Mouse (Mus musculus) forelimb bud, embryonic 11.5 days (tissue): ENCODE results near the gene Esam.

Experiments
- DNase-seq: peaks from one replicate; pipeline ENCODE4 v3.0.0-alpha.2; 2012; ENCODE audit warnings: low read depth, low spot score

Gene Esam

DNA sequence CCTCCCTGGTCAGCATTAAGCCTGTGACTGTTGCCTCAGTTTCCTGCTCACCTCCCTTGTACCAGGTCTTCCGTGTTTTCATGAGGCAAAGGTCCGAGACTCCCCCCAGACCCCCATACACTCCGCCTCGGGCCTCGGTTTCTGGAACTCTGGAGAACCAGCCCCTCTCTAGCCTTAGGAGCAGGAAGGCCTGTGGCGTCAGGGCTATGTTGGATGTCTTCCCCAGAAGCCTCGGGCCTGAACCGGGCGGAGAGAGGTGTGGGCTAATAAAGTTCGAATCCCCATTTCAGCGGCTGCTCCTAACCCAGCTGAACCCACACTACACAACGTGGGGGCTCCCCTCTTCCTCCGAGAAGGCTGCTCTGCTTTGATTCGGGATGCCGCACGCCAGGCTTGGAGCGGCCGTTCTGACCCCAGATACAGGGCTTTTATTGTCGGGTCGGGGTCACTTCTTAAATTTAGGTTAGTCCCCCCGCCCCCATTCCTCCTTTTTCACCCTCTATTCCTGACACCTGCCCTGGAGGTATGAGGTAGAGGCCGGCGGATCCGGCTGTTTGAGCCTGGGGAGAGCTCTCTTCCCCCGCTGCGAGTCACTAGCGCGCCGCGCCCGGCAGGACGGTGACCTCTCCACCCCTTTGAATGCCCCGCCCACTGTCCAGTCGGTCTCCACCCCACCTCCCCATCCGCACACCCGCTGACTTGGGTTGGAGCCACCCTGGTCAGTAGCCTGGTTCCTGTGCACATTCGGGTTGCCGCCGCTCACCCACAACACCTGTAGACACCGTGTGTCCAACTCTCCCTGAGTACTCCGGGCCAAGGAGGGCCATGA is at the start of gene Esam:
Gene Esam, plus strand, starts transcription at position 683 of the 829 bp plus-strand sequence.
- no peak for DNase-seq

DNA sequence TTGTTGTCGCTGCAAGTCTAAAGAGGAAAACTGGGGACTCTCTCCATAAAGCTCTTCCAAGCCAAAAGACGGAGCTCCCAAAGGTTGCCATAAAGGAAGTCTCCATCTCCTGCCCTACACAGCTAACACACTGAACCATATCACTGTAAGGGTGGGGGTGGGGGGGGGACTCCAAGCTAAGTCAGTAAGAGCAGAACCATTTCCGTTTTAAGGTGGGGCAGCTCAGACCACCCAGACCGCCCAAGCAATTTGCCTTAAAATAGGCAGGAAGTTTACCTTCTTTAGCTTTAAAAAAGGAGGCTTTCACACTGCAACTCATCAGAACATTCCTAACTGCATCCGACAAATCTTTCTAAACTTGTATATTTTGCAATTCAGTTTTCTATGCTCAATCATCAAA is 42.7 kb upstream of the Esam start:
- no peak for DNase-seq

- no peak for DNase-seq
These were observed 39.8 kb upstream of the Esam start for GRCm38 (mm10) chr9:37488041-37488440.

DNA sequence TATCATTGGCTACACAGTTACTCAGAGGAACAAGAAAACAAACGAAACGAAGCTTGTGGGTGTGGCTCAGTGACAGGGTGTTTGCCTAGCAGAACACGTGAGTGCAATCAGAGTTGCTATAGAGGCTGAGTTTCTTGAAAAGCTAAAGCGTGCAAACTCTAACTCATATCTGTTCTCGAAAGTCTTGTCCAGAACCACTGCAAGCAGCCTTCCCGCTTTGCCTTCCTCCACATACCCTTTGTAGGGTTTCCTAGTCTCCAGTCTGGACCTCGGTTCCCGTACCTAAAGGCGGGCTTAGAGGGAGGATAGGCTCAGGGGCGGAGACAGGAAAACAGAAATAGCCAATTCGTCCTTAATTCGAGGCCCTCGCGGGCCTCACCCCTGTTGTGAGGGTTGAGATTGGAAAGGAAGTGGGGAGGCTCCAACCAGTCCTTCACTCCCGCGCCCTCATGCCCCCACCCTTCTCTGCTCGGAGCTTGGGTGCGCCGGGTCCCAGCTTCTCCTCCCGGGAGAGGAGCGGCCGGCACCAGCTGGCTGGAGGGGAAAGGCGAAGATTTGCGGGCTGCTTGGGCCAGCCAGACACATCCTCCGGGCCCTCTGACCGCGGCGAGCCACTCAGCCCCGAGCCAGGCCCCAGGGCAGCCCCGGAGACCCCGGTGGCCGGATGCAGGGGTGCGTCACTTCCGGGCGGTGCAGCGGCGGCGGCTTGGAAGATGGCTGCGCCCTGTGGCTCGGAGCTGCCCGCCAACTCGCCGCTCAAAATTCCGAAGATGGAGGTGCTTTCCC is 39.1 kb upstream of the Esam start, which contains the start of gene Msantd2:
Gene Msantd2, plus strand, starts transcription at position 709 of the 786 bp plus-strand sequence.
- DNase-seq, result peak; percentile 72

DNA sequence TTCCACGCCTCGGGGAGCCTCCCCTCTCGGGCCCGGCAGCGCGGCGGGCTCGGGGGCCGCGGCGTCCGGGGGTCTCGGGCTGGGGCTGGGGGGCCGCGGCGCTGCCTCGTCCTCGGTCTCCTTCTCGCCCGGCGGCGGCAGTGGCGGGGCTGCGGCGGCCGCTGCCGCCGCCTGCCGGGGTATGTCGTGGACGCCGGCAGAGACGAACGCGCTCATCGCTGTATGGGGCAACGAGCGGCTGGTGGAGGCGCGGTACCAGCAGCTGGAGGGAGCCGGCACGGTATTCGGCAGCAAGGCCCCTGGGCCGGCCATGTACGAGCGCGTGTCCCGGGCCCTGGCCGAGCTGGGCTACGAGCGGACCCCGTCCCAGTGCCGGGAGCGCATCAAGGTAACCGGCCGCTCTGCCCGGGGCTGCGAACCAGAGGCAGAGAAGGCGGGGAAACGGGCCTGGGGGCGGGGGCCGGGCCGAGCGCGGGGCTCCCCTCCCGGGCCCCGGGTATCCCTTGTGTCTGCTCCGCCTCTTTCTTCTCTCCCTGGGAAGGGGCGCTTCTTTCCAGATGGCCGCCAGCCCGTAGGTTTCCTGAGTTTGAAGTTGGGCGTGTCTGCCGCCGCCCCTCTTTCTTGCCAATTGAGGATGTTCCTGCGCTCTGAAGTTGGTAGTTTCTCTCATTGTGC is 38.3 kb upstream of the Esam start:
- peak; percentile 52 for DNase-seq

DNA sequence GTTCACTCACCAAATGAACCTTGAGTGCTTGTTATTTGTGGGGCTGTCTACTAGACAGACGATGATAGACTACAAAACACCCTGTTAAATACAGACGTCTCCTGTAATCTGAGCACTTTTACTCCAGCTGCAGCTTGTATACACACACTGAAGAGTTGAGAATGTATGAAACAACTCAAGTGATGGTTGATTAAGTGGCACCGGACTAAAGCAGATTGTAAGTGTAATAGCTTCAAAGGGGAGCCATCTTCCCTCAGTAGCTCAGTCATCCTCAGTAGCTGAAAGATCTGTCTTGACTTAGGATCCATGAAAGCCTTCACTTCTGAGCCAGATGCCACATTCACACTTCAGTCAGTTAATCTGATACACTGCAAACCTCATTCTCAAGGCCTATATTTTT is 32.1 kb upstream of the Esam start:
- no peak for DNase-seq

DNA sequence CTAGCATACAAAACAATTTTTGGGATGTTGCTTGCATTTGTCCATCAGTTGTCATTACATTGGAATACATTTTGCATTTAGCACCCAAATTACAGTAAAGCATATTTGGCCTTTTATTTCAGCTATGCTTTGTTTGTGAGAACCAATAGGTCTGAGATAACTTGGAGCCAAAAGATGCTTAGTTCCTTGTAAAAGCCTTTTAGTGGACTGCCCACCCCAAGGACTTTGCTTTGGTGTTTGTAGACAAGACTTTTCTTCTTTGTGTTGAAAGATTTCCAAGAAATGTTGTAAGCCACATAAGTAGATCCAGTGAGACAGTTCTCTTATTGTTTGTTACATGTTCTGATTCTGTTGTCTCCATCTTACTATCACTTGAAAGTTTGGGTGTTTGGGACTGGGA is 31.6 kb upstream of the Esam start:
- no peak for DNase-seq

DNA sequence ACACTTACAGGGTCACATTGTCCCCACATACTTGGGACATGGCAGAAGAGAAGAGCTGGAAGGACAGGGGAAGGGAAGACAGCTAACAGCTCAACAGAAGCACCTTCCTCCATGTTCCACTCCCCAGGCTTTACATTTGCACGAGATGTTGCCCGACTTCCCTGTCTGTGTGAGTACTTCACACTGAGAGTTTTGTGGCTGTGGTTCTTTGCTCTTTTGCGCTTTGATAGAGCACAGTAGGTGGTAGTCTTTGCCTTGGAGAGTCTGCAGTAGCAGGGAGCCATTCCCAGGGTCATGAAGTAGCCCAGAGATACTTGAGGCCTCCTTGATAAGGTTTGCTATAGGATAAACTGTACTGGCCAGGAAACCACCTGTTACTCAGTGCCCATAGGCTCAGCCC is 27.7 kb upstream of the Esam start:
- DNase-seq, result no peak

DNA sequence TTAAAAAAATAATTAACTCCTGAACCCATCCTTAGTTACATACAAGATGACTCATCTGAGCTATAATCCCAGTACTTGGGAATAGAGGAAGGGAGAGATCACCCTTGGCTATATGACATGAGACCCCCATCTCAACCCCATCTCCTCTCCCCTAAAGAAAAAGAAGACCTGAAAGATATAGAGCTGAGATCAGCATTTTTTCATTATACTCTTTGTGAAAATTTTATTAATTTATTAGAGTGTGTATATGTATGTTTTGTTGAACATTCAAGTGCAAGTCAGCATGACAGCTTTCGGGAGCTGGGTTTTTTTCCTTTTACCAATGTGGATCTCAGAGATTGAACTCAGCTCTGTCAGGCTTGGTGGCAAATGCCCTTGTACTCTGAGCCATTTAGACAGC is 26.7 kb upstream of the Esam start:
- DNase-seq, result no peak

GRCm38 (mm10) chr9:37504348-37504747 is 23.5 kb upstream of the Esam start:
- DNase-seq, result no peak

GRCm38 (mm10) chr9:37506023-37506422 is 21.9 kb upstream of the Esam start:
- no peak for DNase-seq

GRCm38 (mm10) chr9:37512097-37512496 is 15.8 kb upstream of the Esam start:
- DNase-seq, result no peak

DNA sequence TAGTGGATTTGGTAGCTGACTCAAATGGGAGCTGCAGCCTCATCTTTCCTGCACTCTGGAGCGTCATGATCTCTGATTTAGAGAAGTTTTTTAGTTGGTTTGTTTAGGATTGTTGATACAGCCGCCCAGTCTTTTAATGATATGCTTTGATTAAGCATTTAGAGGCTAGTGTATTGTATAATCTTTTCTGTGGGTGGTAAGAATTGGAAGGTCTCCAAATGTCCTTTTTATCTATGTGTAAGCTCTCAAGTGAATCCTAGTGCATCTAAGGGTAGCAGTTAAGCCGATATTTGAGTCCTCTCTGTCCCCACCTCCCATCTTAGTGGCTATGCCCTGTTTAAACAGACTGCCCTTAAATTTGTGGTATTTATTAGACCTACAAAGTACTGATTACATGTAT is 13.4 kb upstream of the Esam start:
- no peak for DNase-seq

DNA sequence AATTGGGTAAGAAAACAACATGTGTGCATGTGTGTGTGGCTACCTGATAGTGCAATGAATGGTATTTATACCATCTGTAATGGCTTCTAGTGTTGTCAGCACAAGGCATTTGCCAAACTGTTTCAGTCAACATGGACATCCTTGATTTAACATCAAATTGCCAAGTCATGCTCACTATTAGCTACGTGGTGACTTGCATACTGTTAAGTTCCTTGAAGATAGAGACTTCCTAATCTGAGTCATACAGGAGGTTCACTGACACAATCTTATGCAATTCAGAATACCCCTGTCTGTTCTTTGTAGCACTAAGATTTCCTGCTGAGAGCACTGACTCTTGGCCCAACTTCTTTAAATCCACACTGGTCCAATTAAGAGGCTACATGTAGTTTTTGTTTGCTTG is 10.4 kb upstream of the Esam start:
- no peak for DNase-seq

- DNase-seq, result no peak
These were observed 8.9 kb upstream of the Esam start for GRCm38 (mm10) chr9:37518991-37519390.

DNA sequence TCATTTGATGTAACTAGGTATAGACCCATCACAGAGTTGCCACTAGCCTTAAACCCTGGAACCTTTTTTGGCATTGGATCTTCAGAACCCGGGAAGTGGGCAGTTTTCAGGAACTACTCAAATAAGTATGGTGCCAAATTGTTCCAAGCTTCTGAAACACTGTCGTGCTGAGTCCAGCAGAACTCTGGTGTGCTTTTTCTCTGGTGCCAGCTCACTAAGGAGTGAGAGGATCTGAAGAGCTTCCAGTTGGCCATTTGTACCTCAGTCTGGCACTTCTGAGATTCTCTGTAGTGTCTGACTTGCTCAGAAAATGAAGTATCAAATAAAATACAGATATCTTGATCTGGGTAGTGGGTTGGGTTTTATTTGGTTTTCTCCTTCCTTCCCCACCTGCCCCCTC is 7.9 kb upstream of the Esam start:
- DNase-seq, result no peak

DNA sequence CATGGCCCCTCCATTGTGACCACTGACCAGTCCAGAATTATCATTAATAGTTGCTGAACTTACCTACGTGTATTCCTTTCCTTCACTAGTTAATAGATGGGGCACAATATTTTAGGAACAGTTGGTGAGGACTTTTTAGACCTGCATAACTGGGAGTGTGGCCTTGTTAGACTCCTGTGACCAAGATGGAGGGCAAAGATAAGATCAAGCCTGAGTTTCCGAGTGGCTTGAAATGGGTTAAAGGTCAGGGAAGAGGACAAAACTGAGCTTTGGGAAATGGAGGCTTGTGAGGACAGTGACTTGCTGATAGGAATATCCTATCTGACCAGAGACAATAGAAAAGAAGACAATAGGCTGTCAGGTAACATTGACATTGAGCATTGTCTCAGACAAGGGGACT is 2.4 kb upstream of the Esam start:
- DNase-seq, result no peak

- no peak for DNase-seq
These were observed 1.2 kb upstream of the Esam start for GRCm38 (mm10) chr9:37526443-37527395.

DNA sequence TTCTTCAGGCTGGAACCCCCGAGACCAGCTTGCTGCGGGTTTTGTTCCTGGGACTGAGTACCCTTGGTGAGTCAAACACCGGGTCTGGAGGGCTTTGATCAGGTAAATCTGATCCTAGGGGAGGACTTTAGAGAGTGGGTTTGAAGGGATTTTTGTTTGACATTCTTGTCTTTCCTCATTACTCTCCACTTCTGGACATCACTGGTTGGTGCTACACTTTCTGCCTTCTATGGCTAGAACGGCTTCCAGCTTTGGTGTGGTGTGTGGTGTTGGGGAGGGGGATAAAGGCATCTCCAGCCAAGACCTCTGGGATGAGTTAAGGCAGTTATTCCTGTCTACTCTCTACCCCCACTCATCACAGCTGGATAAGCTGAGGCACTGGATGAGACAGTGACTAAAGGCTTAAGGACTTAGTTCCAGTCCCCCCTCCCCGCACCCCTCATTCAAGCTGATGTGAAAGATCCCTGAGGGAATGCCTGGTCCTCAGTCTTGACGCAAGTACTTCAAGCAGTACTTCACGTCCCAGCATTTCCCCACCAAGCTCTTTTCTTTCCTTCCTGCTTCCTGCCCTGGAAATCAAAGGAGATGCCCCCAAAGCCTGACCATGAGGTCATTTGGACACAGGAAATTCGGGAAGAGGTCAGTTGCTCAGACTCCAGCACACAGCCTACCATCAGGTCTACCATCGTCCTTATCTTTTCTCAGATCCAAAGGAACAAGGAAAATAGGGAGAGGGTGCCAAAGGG is 520 bp downstream of the Esam start:
- no peak for DNase-seq
